Mouse (Mus musculus) limb, embryonic 14.5 days (tissue): ENCODE measurements around the gene Accs. TPM values are rescaled to one million over a fixed set of nuclear protein-coding genes. Genes with fewer than 3 reads are reported as not detected.

Experiments used
- ATAC-seq: fragments of 200-750 bp; cut with Nextera tagmentation; 2 replicates; pipeline ENCODE4 v1.8.0; 2017; ENCODE audit warnings: low read depth, moderate number of reproducible peaks, moderate TSS enrichment; ENCODE audit not compliant: low FRiP score
- DNase-seq: peaks from one replicate; pipeline ENCODE4 v3.0.0-alpha.2; 2015; ENCODE audit warnings: low spot score
- H3K27ac ChIP-seq: fragments of 300-500 bp; sonication (generic); replicated peaks from 2 replicates; pipeline ENCODE4 v1.5.1; 2014; ENCODE audit warnings: low read depth, mild to moderate bottlenecking, low read length, moderate library complexity, mixed read lengths
- H3K27me3 ChIP-seq: fragments of 300-500 bp; sonication (generic); 2 replicates; pipeline ENCODE4 v1.6.1; 2014; ENCODE audit warnings: low read length, mixed read lengths; ENCODE audit not compliant: control insufficient read depth, insufficient read depth
- H3K36me3 ChIP-seq: fragments of 300-500 bp; sonication (generic); 2 replicates; pipeline ENCODE4 v1.6.1; 2014; ENCODE audit warnings: mild to moderate bottlenecking, low read length, moderate library complexity, mixed read lengths; ENCODE audit not compliant: control insufficient read depth, insufficient read depth
- H3K4me1 ChIP-seq: fragments of 300-500 bp; sonication (generic); 2 replicates; pipeline ENCODE4 v1.6.1; 2014; ENCODE audit warnings: antibody characterized with exemption, low read length, mixed read lengths; ENCODE audit not compliant: control insufficient read depth, insufficient read depth
- H3K4me2 ChIP-seq: fragments of 300-500 bp; sonication (generic); replicated peaks from 2 replicates; pipeline ENCODE4 v1.6.1; 2014; ENCODE audit warnings: low read depth, mild to moderate bottlenecking, low read length, moderate library complexity; ENCODE audit not compliant: severe bottlenecking
- H3K4me3 ChIP-seq: fragments of 300-500 bp; sonication (generic); replicated peaks from 2 replicates; pipeline ENCODE4 v1.5.1; 2014; ENCODE audit warnings: low read length
- H3K9ac ChIP-seq: fragments of 300-500 bp; sonication (generic); 2 replicates; pipeline ENCODE4 v1.6.1; 2014; ENCODE audit warnings: mild to moderate bottlenecking, low read depth, low read length, moderate library complexity; ENCODE audit not compliant: severe bottlenecking
- H3K9me3 ChIP-seq: fragments of 300-500 bp; sonication (generic); 2 replicates; pipeline ENCODE4 v1.6.1; 2016; ENCODE audit warnings: low read length; ENCODE audit not compliant: control insufficient read depth
- POLR2A ChIP-seq: fragments of 200-500 bp; IDR thresholded peaks from 2 replicates; pipeline ENCODE4 v1.8.0; 2012; ENCODE audit warnings: inconsistent platforms, mild to moderate bottlenecking, moderate library complexity, borderline replicate concordance; ENCODE audit not compliant: insufficient read depth, insufficient read length; ENCODE audit errors: extremely low read depth
- WGBS: fragments of 180-500 bp; shearing (Covaris S2); extraction: QIAGEN DNeasy Blood & Tissue Kit; methylation state at CpG from one replicate; pipeline ENCODE4 v1.1.7; 2014; 5-methylcytosine and 5-hydroxymethylcytosine counted together
- polyA plus RNA-seq, 2 experiments: library from polyadenylated mRNA; depleted of rRNA in 1 of 2; stranded (reverse) in 1 of 2; unstranded in 1 of 2; fragments of >200 nt; fragmentation: Nextera tagmentation in 1 of 2; extraction: Ambion mirVana in 1 of 2; gene quantifications; 2 replicates each; pipeline versions ENCODE4 v1.2.1 to v1.2.3; 2012 to 2014

The Accs gene
- polyA plus RNA-seq, 2 experiments: 8.3 to 28.6 TPM

GRCm38 (mm10) chr2:93808071-93808470 lies 41.7 kb downstream of the Accs start:
- no peak overlapping the region for H3K27ac ChIP-seq
- no peak for DNase-seq
- WGBS: 82% methylated on average over 5 of the region's 5 CpGs
- H3K36me3 ChIP-seq: peaks cover 94% of the 10 kb centered on the region
- no peak for ATAC-seq
- H3K9me3 ChIP-seq: no peaks in the 10 kb centered on the region
- no peak overlapping the region for H3K4me2 ChIP-seq
- TF ChIP-seq POLR2A: no peak
- no peak overlapping the region for H3K4me3 ChIP-seq
- H3K27me3 ChIP-seq: no peaks in the 10 kb centered on the region
- no peaks in the 10 kb centered on the region for H3K4me1 ChIP-seq
- no peak overlapping the region for H3K9ac ChIP-seq

GRCm38 (mm10) chr2:93807440-93807839 lies 42.3 kb downstream of the Accs start:
- H3K36me3 ChIP-seq: peaks cover 93% of the 10 kb centered on the region
- H3K4me2 ChIP-seq: no peak overlapping the region
- no peak for TF ChIP-seq POLR2A
- H3K27ac ChIP-seq: no peak overlapping the region
- no peaks in the 10 kb centered on the region for H3K27me3 ChIP-seq
- no peak overlapping the region for H3K9ac ChIP-seq
- H3K4me1 ChIP-seq: no peaks in the 10 kb centered on the region
- ATAC-seq (no peak), DNase-seq (no peak)
- H3K4me3 ChIP-seq: no peak overlapping the region
- no peaks in the 10 kb centered on the region for H3K9me3 ChIP-seq
- 67% methylated on average over 8 of the region's 8 CpGs for WGBS

- Histone ChIP-seq H3K9me3 (no peaks in the 10 kb centered on the region), H3K27ac (no peak overlapping the region), H3K4me2 (no peak overlapping the region), H3K4me3 (no peak overlapping the region), H3K36me3 (peaks cover 95% of the 10 kb centered on the region), H3K9ac (peak overlapping the region; percentile 16; the same call in 1 of the 2 replicates), H3K27me3 (no peaks in the 10 kb centered on the region), H3K4me1 (no peaks in the 10 kb centered on the region)
- no peak for TF ChIP-seq POLR2A
- ATAC-seq: no peak
- no peak for DNase-seq
- WGBS: 87% methylated on average over 6 of the region's 6 CpGs
Observed at GRCm38 (mm10) chr2:93806487-93807201, 43.1 kb downstream of the Accs start.

GRCm38 (mm10) chr2:93805523-93805922 lies 44.2 kb downstream of the Accs start:
- H3K4me1 ChIP-seq: no peaks in the 10 kb centered on the region
- H3K9ac ChIP-seq: no peak overlapping the region
- ATAC-seq (no peak), DNase-seq (no peak)
- H3K4me2 ChIP-seq: no peak overlapping the region
- WGBS: 86% methylated on average over 4 of the region's 4 CpGs
- H3K36me3 ChIP-seq: peaks cover 93% of the 10 kb centered on the region
- H3K4me3 ChIP-seq: no peak overlapping the region
- H3K27me3 ChIP-seq: no peaks in the 10 kb centered on the region
- H3K9me3 ChIP-seq: no peaks in the 10 kb centered on the region
- no peak for TF ChIP-seq POLR2A
- H3K27ac ChIP-seq: no peak overlapping the region

- ATAC-seq: no peak
- no peak for TF ChIP-seq POLR2A
- no peaks in the 10 kb centered on the region for H3K4me1 ChIP-seq
- no peaks in the 10 kb centered on the region for H3K9me3 ChIP-seq
- 72% methylated on average over 5 of the region's 5 CpGs for WGBS
- no peak overlapping the region for H3K4me2 ChIP-seq
- peaks cover 90% of the 10 kb centered on the region for H3K36me3 ChIP-seq
- no peak for DNase-seq
- no peak overlapping the region for H3K4me3 ChIP-seq
- H3K27ac ChIP-seq: no peak overlapping the region
- H3K27me3 ChIP-seq: no peaks in the 10 kb centered on the region
- no peak overlapping the region for H3K9ac ChIP-seq
Observed at GRCm38 (mm10) chr2:93805066-93805465, 44.7 kb downstream of the Accs start.
